Mouse (Mus musculus): ENCODE measurements at regions not wholly inside any gene's neighbourhood (a gene's known extent, or its start where the extent isn't known, plus 50 kb on each side); places are given as distances from the start of the nearest gene placed in this dataset.

DNA sequence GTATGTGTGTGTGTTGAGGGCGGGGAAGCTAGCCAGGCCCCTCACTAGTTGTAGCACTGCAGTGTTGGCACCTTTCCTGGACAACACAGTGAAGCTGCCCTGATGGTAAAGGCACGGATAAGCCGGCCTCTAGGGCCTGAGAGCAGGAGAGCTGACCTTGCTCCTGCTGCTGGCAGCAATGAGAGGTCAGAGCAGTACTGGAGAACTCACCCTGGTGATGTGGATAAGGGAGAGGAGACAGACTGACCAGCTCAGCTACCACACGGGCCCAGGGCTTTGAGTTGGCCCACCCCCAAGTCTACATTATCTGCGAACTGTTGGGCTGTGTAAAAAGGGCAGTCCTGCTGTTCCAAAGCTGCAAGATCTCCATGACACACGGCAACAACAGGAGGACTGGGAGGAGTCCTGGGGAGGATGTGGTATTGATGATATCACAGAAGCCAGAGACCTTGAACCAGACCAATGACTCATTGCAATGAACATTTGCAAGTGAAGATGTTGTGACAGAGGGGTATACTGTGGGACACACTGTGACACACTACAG, 131.4 kb upstream of the Map1b start:
- TF ChIP-seq CTCF (IDR thresholded peaks at IDR 0.05; ENCODE audit: extremely low read depth, insufficient read depth, low read length) (no peak), POLR2A (IDR thresholded peaks at IDR 0.05; ENCODE audit: extremely low read depth, insufficient read depth, low read length) (no peak)

All from cortical plate, adult 2 months (tissue).